Mouse (Mus musculus) myocyte (in vitro differentiated cells): ENCODE measurements at regions not wholly inside any gene's neighbourhood (a gene's known extent, or its start where the extent isn't known, plus 50 kb on each side); places are given as distances from the start of the nearest gene placed in this dataset.

Experiments used
- H3K27me3 ChIP-seq: one replicate; pipeline ENCODE4 v1.6.1; 2011; ENCODE audit not compliant: control insufficient read depth, insufficient read depth, insufficient read length
- H3K36me3 ChIP-seq: one replicate; pipeline ENCODE4 v1.6.1; 2011; ENCODE audit not compliant: control insufficient read depth, insufficient read depth
- H3K4me2 ChIP-seq: one replicate; pipeline ENCODE4 v1.6.1; 2011; ENCODE audit warnings: low read depth, control low read depth
- H3K4me3 ChIP-seq: one replicate; pipeline ENCODE4 v1.5.1; 2011; ENCODE audit warnings: mild to moderate bottlenecking, control low read depth, moderate library complexity
- H3K79me2 ChIP-seq: one replicate; pipeline ENCODE4 v1.6.1; 2011; ENCODE audit not compliant: control insufficient read depth, insufficient read depth
- H3ac ChIP-seq: one replicate; pipeline ENCODE4 v1.6.1; 2011; ENCODE audit not compliant: control insufficient read depth, insufficient read length
- CEBPB ChIP-seq: IDR thresholded peaks from 2 replicates; pipeline ENCODE4 v1.6.1; 2011; ENCODE audit warnings: mild to moderate bottlenecking, moderate library complexity; ENCODE audit not compliant: poor library complexity, insufficient read depth, severe bottlenecking
- E2F4 ChIP-seq: IDR thresholded peaks from one replicate; pipeline ENCODE4 v1.6.1; 2011; ENCODE audit warnings: mild to moderate bottlenecking, control low read depth, moderate library complexity; ENCODE audit not compliant: insufficient read depth
- MAX ChIP-seq: IDR thresholded peaks from one replicate; pipeline ENCODE4 v1.6.1; 2011; ENCODE audit warnings: low read depth, mild to moderate bottlenecking, control low read depth
- MYOD1 ChIP-seq, 3 experiments: IDR thresholded peaks; one replicate each; pipeline ENCODE4 v1.6.1; 2011; ENCODE audit warnings: control low read depth in 2 of 3, low read depth in 2 of 3, mild to moderate bottlenecking in 2 of 3, moderate library complexity in 1 of 3; ENCODE audit not compliant: insufficient read length in 2 of 3, control insufficient read depth in 1 of 3
- MYOG ChIP-seq, 3 experiments: IDR thresholded peaks; one replicate each; pipeline ENCODE4 v1.6.1; 2011; ENCODE audit warnings: control low read depth in 2 of 3, low read depth in 2 of 3, mild to moderate bottlenecking in 2 of 3; ENCODE audit not compliant: insufficient read length in 2 of 3, control insufficient read depth in 1 of 3, insufficient read depth in 1 of 3
- POLR2A ChIP-seq: IDR thresholded peaks from one replicate; pipeline ENCODE4 v1.6.1; 2011; ENCODE audit warnings: low read depth, mild to moderate bottlenecking, control low read depth, moderate library complexity; ENCODE audit not compliant: insufficient read length
- POLR2AphosphoS2 ChIP-seq: IDR thresholded peaks from one replicate; pipeline ENCODE4 v1.6.1; 2011; ENCODE audit warnings: low read depth, control low read depth; ENCODE audit not compliant: insufficient read length
- REST ChIP-seq: IDR thresholded peaks from one replicate; pipeline ENCODE4 v1.6.1; 2011; ENCODE audit warnings: mild to moderate bottlenecking, control low read depth, moderate library complexity; ENCODE audit not compliant: insufficient read depth, insufficient read length
- SRF ChIP-seq: IDR thresholded peaks from one replicate; pipeline ENCODE4 v1.6.1; 2011; ENCODE audit warnings: low read depth; ENCODE audit not compliant: control insufficient read depth, insufficient read length
- TCF12 ChIP-seq: IDR thresholded peaks from one replicate; pipeline ENCODE4 v1.6.1; 2011; ENCODE audit warnings: mild to moderate bottlenecking, control low read depth; ENCODE audit not compliant: poor library complexity, insufficient read depth, severe bottlenecking
- TCF3 ChIP-seq: IDR thresholded peaks from one replicate; pipeline ENCODE4 v1.6.1; 2011; ENCODE audit warnings: low read depth, control low read depth; ENCODE audit not compliant: insufficient read length
- USF1 ChIP-seq: IDR thresholded peaks from one replicate; pipeline ENCODE4 v1.6.1; 2011; ENCODE audit warnings: low read depth, mild to moderate bottlenecking, control low read depth, moderate library complexity

DNA sequence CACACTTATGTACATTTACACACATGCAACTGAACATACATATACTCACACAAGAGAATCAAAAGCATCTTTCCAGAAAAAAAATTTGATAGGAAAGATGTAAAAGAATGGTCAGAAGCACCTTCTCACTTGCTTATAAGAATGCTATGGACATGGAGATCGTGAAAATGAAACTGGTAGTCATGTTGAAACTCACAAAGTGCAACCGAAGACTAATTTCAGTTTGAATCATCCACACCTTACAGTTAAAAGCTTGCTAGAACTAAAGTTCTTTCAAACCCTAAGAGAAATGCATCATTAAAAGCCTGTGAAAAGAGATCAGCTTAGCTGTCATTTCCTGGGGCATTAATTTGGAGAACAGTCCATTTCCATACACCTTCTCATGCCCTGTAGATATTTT lies 278.2 kb downstream of the Casp12 start:
- no peak overlapping the region for H3K4me3 ChIP-seq
- no peaks in the 10 kb centered on the region for H3K36me3 ChIP-seq
- no peaks in the 10 kb centered on the region for H3K79me2 ChIP-seq
- H3ac ChIP-seq = no peak overlapping the region
- TF ChIP-seq POLR2AphosphoS2 = no peak
- TF ChIP-seq SRF = no peak
- TF ChIP-seq REST = no peak
- TF ChIP-seq MAX = no peak
- no peak for TF ChIP-seq MYOD1 (IDR thresholded peaks at IDR 0.05; ENCODE audit: control insufficient read depth in 1 of 3, insufficient read length in 2 of 3, low read depth in 2 of 3)
- TF ChIP-seq E2F4 = no peak
- TF ChIP-seq MYOG (IDR thresholded peaks at IDR 0.05; ENCODE audit: control insufficient read depth in 1 of 3, insufficient read depth in 1 of 3, insufficient read length in 2 of 3, low read depth in 2 of 3) = no peak
- TF ChIP-seq TCF3 = no peak
- TF ChIP-seq TCF12 = no peak
- TF ChIP-seq USF1 = no peak
- TF ChIP-seq POLR2A = no peak
- TF ChIP-seq CEBPB = no peak
- no peak overlapping the region for H3K4me2 ChIP-seq
- H3K27me3 ChIP-seq = no peaks in the 10 kb centered on the region

DNA sequence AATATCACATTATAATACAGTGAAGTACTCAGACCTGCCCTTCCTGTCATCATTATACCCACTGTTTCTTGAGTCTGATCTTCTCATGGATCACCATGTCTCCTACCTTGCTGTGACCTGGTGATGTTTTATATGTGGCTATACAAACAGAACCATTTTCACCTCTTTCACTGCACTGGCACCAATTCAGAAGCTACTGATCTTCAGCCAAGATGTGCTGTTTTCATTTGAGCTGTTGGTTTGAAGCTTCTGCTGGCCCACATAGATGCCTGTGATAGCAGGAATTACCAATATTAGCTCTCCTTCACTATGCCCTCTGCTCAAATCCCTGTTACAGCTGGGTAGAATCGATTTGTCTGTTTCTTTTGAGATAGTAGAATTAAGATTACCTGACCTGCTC lies 282.3 kb downstream of the Casp12 start:
- Histone ChIP-seq H3K36me3 (no peaks in the 10 kb centered on the region), H3K27me3 (no peaks in the 10 kb centered on the region), H3ac (no peak overlapping the region), H3K79me2 (no peaks in the 10 kb centered on the region), H3K4me3 (no peak overlapping the region), H3K4me2 (no peak overlapping the region)
- no peak for TF ChIP-seq MYOD1 (IDR thresholded peaks at IDR 0.05; ENCODE audit: control insufficient read depth in 1 of 3, insufficient read length in 2 of 3, low read depth in 2 of 3)
- TF ChIP-seq TCF12 = no peak
- TF ChIP-seq E2F4 = no peak
- no peak for TF ChIP-seq CEBPB
- no peak for TF ChIP-seq TCF3
- TF ChIP-seq POLR2AphosphoS2 = no peak
- TF ChIP-seq REST = no peak

DNA sequence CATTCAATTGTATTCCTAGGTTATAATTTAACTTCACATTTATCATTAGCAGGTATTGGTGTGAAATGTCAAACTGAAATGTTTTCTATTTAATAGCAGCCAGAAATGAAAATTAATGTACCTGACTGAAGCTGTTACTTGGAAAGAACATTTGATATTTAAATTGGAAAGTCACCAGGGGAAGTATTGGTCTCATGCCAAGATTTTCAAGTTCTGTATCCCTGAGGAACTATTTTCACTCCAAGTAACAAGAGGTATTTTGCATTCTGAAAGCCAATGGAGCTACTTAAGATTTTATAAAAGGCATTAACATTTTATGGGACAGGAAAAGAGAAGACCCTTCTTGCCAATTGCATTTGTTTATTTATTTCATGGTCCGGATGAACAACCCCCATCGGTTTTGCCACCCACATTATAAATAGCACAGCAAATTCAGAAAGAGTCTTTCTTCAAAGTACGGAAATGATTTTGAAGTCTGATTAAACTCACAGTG lies 289.3 kb downstream of the Casp12 start:
- TF ChIP-seq POLR2AphosphoS2 = no peak
- TF ChIP-seq E2F4 = no peak
- no peak for TF ChIP-seq CEBPB
- no peak for TF ChIP-seq MYOG (IDR thresholded peaks at IDR 0.05; ENCODE audit: control insufficient read depth in 1 of 3, insufficient read depth in 1 of 3, insufficient read length in 2 of 3, low read depth in 2 of 3)
- no peak for TF ChIP-seq REST
- no peak for TF ChIP-seq POLR2A
- TF ChIP-seq USF1 = no peak
- no peak for TF ChIP-seq TCF3
- no peak for TF ChIP-seq MYOD1 (IDR thresholded peaks at IDR 0.05; ENCODE audit: control insufficient read depth in 1 of 3, insufficient read length in 2 of 3, low read depth in 2 of 3)
- TF ChIP-seq SRF = no peak
- no peak for TF ChIP-seq MAX
- no peak overlapping the region for H3K4me2 ChIP-seq
- H3ac ChIP-seq = no peak overlapping the region
- no peaks in the 10 kb centered on the region for H3K79me2 ChIP-seq
- no peaks in the 10 kb centered on the region for H3K27me3 ChIP-seq
- H3K36me3 ChIP-seq = no peaks in the 10 kb centered on the region
- no peak overlapping the region for H3K4me3 ChIP-seq

DNA sequence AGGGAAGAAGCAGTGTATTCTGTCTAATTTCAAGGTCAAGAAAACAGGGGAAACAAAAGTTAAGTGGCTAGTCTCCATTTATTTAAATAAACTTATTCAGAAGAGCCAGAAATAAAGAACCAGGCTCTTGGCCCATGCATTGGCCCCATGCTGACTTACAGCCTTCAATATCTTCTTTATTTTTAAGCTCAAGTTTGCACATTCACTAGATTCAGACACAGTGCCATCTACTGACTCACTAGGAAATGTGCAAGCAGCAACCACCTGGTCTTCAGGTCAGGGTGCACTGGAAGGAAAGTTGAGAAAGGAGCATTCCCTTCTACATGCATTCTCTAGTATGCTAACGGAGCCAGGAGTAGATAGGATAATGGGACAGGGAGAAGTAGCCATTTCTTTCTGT lies 289.7 kb downstream of the Casp12 start:
- H3K4me3 ChIP-seq = no peak overlapping the region
- H3K4me2 ChIP-seq = no peak overlapping the region
- no peaks in the 10 kb centered on the region for H3K27me3 ChIP-seq
- no peak overlapping the region for H3ac ChIP-seq
- TF ChIP-seq TCF3 (no peak), MYOD1 (IDR thresholded peaks at IDR 0.05; ENCODE audit: control insufficient read depth in 1 of 3, insufficient read length in 2 of 3, low read depth in 2 of 3) (no peak), USF1 (no peak), SRF (no peak), POLR2A (no peak), E2F4 (no peak), REST (no peak), POLR2AphosphoS2 (no peak), TCF12 (no peak), CEBPB (no peak), MYOG (IDR thresholded peaks at IDR 0.05; ENCODE audit: control insufficient read depth in 1 of 3, insufficient read depth in 1 of 3, insufficient read length in 2 of 3, low read depth in 2 of 3) (no peak), MAX (no peak)
- no peaks in the 10 kb centered on the region for H3K79me2 ChIP-seq
- H3K36me3 ChIP-seq = no peaks in the 10 kb centered on the region

DNA sequence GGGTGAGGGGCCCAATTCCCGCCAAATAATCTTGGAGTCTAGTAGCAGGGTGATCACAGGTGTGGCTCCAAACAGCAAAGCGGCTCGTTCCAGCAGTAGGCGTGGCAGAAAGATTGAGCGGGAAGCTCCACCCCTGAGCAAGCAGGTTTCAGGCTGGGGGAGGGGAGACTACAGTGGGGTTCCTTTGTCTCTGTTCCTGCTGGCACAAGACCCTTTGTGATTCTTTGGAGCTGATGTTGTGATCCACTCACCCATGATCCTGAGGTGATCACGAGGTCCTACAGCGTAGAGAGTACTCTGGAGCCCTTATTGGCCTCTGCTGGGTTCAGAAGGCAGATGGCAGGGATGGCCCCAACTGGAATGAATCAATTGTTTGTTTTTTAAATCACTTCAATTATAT lies 318.7 kb downstream of the Casp12 start:
- no peak for TF ChIP-seq E2F4
- no peak for TF ChIP-seq MAX
- no peak for TF ChIP-seq USF1
- TF ChIP-seq MYOG (IDR thresholded peaks at IDR 0.05; ENCODE audit: control insufficient read depth in 1 of 3, insufficient read depth in 1 of 3, insufficient read length in 2 of 3, low read depth in 2 of 3) = no peak
- no peak for TF ChIP-seq TCF3
- no peak for TF ChIP-seq CEBPB
- no peak for TF ChIP-seq MYOD1 (IDR thresholded peaks at IDR 0.05; ENCODE audit: control insufficient read depth in 1 of 3, insufficient read length in 2 of 3, low read depth in 2 of 3)
- TF ChIP-seq POLR2AphosphoS2 = no peak
- TF ChIP-seq REST = no peak
- TF ChIP-seq TCF12 = no peak
- TF ChIP-seq POLR2A = no peak
- H3ac ChIP-seq = no peak overlapping the region
- no peak overlapping the region for H3K4me2 ChIP-seq
- H3K4me3 ChIP-seq = no peak overlapping the region
- no peaks in the 10 kb centered on the region for H3K79me2 ChIP-seq
- H3K27me3 ChIP-seq = no peaks in the 10 kb centered on the region
- H3K36me3 ChIP-seq = no peaks in the 10 kb centered on the region
